ENCODE assay signal across 8 mouse cellular contexts in the genomic region with DNA sequence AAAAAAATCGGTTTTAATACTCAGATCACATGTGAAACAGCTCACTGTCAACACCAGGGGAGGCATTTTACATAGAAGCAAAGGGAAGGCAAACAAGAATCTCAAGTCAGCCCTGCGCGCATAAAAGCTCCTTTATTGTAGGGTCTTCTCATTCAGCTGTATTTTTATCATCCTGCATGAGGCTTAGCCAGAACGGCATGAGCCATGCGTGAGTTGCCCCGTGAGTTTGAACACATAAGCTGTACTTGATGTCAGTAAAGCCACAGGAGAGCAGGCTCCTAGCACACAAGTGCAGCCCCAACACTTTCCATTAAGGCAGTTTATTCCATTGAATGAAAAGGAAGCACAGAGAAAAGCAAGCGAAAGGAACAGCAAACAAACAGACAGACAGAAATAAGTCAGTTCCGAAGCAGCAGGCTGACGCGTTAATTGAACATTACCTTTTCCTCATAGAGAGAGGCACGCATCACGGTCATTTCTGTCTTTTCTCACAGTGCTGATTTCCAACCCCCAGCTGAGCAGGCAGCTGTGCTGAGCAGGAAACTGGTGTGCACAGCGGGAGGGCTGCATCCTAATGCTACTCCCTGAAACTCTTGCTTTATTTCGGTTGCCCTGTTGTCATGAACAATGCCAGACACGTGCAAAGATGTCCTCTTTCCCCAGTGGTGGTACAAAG.
DNase-seq lines count a peak whose midpoint lies in the region; ATAC-seq lines count a peak whose summit lies in the region.

No protein-coding gene starts in this region.

- H3K4me3 ChIP-seq in kidney, embryonic 16.5 days (ENCODE audit: low read length), result 0 out of 2 replicates have a peak overlapping the region, but pooled peaks have one; percentile 1
- peak overlapping the region; percentile 23 for H3K4me3 ChIP-seq in embryonic facial prominence, embryonic 14.5 days (ENCODE audit: low read depth, low read length)
- peak overlapping the region; percentile 28 for H3K4me3 ChIP-seq in neural tube, embryonic 11.5 days (ENCODE audit: low read depth, low read length)

- no peaks in the 10 kb centered on the region for H3K9me3 ChIP-seq in kidney, embryonic 16.5 days (ENCODE audit: low read length)
- no peaks in the 10 kb centered on the region for H3K9me3 ChIP-seq in embryonic facial prominence, embryonic 14.5 days (ENCODE audit: control insufficient read depth, low read length)
- no peaks in the 10 kb centered on the region for H3K9me3 ChIP-seq in neural tube, embryonic 11.5 days (ENCODE audit: control insufficient read depth, low read length)

- no peak overlapping the region for H3K9ac ChIP-seq in kidney, embryonic 16.5 days (replicated peaks; ENCODE audit: low read length)
- peak overlapping the region; percentile 19; the same call in 1 of the 2 replicates for H3K9ac ChIP-seq in embryonic facial prominence, embryonic 14.5 days (ENCODE audit: low read depth, low read length)
- peak overlapping the region; percentile 42 for H3K9ac ChIP-seq in neural tube, embryonic 11.5 days (ENCODE audit: low read length)

- no peaks in the 10 kb centered on the region for H3K4me1 ChIP-seq in kidney, embryonic 16.5 days (ENCODE audit: insufficient read depth, low read length)
- 0 out of 2 replicates have a peak, but pooled peaks cover 8% of the 10 kb centered on the region for H3K4me1 ChIP-seq in embryonic facial prominence, embryonic 14.5 days (ENCODE audit: control insufficient read depth, insufficient read depth, low read length)
- 0 out of 2 replicates have a peak, but pooled peaks cover 7% of the 10 kb centered on the region for H3K4me1 ChIP-seq in neural tube, embryonic 11.5 days (ENCODE audit: control insufficient read depth, insufficient read depth, low read length)

- WGBS in kidney, embryonic 16.5 days, result 14% methylated on average over 15 of the region's 15 CpGs
- WGBS in embryonic facial prominence, embryonic 14.5 days, result 5% methylated on average over 15 of the region's 15 CpGs
- 8% methylated on average over 15 of the region's 15 CpGs for WGBS in neural tube, embryonic 11.5 days

- peak overlapping the region; percentile 39 for H3K4me2 ChIP-seq in kidney, embryonic 16.5 days (replicated peaks; ENCODE audit: low read depth, low read length)
- peak overlapping the region; percentile 50 for H3K4me2 ChIP-seq in embryonic facial prominence, embryonic 14.5 days (ENCODE audit: low read depth, low read length)
- peak overlapping the region; percentile 35 for H3K4me2 ChIP-seq in neural tube, embryonic 11.5 days (ENCODE audit: low read depth)

- no peak for ATAC-seq in kidney, embryonic 16.5 days (ENCODE audit: low FRiP score, low TSS enrichment)
- ATAC-seq in embryonic facial prominence, embryonic 14.5 days (ENCODE audit: low read depth), result peak; percentile 60; the same call in 1 of the 2 replicates
- ATAC-seq in neural tube, embryonic 11.5 days (ENCODE audit: insufficient read depth, low FRiP score, low TSS enrichment), result peak; percentile 77

- no peaks in the 10 kb centered on the region for H3K27me3 ChIP-seq in kidney, embryonic 16.5 days (ENCODE audit: insufficient read depth, low read length)
- H3K27me3 ChIP-seq in embryonic facial prominence, embryonic 14.5 days (replicated peaks; ENCODE audit: control insufficient read depth, insufficient read depth, low read length), result peaks cover 3% of the 10 kb centered on the region; the same call in 1 of the 2 replicates
- H3K27me3 ChIP-seq in neural tube, embryonic 11.5 days (ENCODE audit: control insufficient read depth, insufficient read depth, low read length), result no peaks in the 10 kb centered on the region

- H3K27ac ChIP-seq in kidney, embryonic 16.5 days (ENCODE audit: low read length), result no peak overlapping the region
- H3K27ac ChIP-seq in embryonic facial prominence, embryonic 14.5 days (replicated peaks; ENCODE audit: low read depth, low read length), result no peak overlapping the region
- H3K27ac ChIP-seq in neural tube, embryonic 11.5 days (ENCODE audit: low read depth, low read length), result peak overlapping the region; percentile 68

- H3K36me3 ChIP-seq in kidney, embryonic 16.5 days (ENCODE audit: insufficient read depth, low read length), result no peaks in the 10 kb centered on the region
- no peaks in the 10 kb centered on the region for H3K36me3 ChIP-seq in embryonic facial prominence, embryonic 14.5 days (ENCODE audit: control insufficient read depth, insufficient read depth, low read length)
- H3K36me3 ChIP-seq in neural tube, embryonic 11.5 days (ENCODE audit: control insufficient read depth, insufficient read depth, low read length), result no peaks in the 10 kb centered on the region

- no peak for DNase-seq in kidney, adult 11 months
- peak; percentile 39 for DNase-seq in embryonic facial prominence, embryonic 14.5 days (ENCODE audit: low spot score)
- DNase-seq in layer of hippocampus, adult 9-10 months (ENCODE audit: low spot score), result peak; percentile 43
- DNase-seq in neural tube, embryonic 11.5 days (ENCODE audit: low spot score), result peak; percentile 61
- no peak for DNase-seq in ovary, adult 18-20 months (ENCODE audit: low spot score)
- DNase-seq in thymus, postnatal 10 days (ENCODE audit: low spot score in 2 of 2), result no peak
- DNase-seq in kidney, postnatal 36 days, result no peak

Comparison
In these comparisons a context has a peak if more than half of its experiments do, and no peak if none do; other contexts are left out.
1. DNase-seq: peak in embryonic facial prominence, embryonic 14.5 days (single experiment), layer of hippocampus, adult 9-10 months (single experiment) and neural tube, embryonic 11.5 days (single experiment); none in kidney, adult 11 months (single experiment), ovary, adult 18-20 months (single experiment), thymus, postnatal 10 days (0 of 2) and kidney, postnatal 36 days (0 of 2).
2. Peak in every context shown above with its lines, with median percentiles within 50 percentile points of each other: H3K4me2 ChIP-seq and H3K4me3 ChIP-seq.